Mouse (Mus musculus): ENCODE data around the gene Gcdh.

The Gcdh gene

GRCm38 (mm10) chr8:84872309-84872965, 21.3 kb downstream of the Gcdh start:
- DNase-seq (ENCODE audit: low spot score) = no peak

- peak; percentile 46 for DNase-seq (ENCODE audit: low spot score)
Observed at GRCm38 (mm10) chr8:84871376-84872308, 22.1 kb downstream of the Gcdh start, which contains the start of gene Syce2. Gene Syce2, plus strand, starts transcription at chr8:84872111.

DNA sequence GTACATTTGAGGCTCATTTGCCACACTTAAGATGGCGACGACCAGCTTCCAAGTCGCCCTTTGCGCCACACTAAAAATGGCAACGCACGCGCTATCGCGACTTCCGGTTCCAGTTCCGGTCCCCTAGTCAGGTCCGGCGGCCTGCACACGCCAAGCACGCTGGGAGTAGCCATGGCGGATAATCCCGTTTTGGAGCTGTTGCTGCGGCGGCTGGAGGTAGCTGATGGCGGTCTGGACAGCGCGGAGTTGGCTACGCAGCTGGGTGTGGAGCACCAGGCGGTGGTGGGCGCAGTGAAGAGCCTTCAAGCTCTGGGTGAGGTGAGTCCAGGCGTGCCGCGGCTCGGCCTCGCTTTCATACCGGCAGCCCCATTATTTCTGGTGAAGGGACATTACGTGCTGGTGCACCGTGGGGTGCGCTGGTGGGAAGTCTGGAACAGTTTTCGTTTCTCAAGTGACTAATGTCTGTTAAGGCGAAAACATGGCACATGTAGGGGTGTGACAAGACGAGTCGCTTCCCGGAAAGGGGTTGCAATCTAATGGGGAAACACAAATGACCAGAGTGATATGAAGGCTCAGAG, 36.8 kb downstream of the Gcdh start, which contains the start of gene Farsa:
TSS of gene Farsa (plus strand) at position 126 of the 578 bp plus-strand sequence.
- peak; percentile 82 for DNase-seq (ENCODE audit: low spot score)

DNA sequence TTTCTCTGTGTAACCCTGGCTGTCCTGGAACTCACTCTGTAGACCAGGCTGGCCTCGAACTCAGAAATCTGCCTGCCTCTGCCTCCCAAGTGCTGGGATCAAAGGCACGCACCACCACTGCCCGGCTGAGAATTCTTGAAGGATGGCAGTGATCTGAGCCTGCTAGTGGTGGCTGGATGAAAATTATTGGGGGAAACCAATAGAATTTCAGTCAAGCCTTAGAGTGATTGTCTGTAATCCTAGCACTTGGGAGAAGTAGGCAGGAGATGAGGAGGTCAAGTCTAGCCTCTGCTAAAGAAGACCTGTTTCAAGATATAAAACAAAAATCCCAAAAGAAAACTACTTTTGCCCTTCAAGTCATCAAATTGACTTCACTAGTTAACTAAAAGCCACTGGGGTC, 37.3 kb downstream of the Gcdh start:
- no peak for DNase-seq (ENCODE audit: low spot score)

DNA sequence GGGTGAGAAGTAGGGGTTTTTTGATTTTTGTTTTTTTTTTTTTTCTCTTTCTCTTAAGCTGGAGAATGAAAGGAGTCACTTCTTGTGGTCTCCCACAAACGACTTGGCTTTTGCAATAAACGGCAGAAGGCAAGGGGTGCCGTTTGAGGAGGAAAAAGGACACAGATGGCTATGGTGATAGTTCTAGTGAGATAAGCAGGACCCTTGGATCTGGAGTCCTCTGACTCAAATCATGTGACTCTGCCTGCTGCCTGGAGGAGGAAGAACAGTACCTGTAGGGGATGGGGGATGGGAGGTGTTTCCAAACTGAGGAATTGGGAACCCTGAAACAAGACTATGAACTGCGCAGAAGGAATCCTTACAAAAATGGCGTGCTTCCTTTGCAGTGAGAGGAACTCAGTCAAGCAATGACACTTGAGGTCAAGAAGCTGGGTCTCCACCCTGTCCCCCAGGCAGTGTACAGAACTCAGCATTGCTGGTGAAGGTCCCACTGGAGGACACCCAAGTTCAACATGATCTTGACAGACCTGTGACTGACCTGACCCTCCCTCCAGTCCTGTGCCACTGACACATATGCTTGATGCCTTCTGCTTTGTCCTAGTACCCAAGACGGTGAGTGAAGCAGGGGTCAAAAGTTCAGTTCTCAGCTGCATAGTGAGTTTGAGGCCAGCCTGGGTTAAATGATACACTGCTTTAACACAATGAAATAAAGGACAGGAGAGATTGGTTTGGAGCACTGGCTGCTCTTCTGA, 45.9 kb downstream of the Gcdh start:
- no peak for DNase-seq (ENCODE audit: low spot score)

DNA sequence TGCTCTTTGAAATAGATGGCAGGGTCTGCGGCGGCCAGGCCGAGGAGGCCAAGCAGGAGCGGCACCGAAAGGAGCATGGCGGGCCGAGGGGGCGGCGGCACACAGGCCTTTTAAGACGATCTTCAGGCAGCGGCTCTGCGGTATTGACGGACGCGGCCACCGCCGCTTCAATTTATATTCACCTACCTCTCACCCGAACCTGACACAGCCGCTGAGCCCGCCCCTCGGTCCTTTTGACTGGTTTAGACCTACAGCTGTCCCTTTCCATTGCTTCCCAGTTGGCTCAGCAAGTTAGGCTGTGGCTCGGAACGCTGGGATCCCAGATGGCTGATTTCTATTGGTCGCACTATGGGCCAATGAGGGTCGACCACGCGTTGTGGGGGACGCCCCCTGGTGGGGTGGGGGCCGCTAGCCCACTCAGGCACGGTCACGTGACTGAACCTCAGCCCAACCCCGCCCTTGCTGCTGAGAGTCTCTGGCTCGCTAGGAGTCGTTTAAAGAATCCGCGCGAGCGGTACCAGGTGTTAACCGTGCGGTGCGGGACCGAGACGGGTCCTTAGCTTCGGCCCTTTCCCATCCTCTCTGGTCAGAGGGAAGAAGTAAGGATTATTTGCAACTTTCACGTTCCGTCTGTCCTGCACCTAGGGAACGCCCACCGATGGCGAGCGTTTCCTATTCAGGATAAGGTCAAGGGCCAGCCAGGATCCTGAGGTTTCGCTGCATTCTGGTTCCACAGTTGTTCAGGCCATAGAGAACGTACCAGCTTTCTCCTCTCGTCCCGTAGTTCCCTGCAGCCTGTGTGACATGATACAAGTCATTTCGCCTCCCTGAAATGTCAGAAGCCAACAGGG, 46.8 kb downstream of the Gcdh start, which contains the start of gene Calr:
TSS of gene Calr (minus strand) at position 213 of the 851 bp plus-strand sequence.
- DNase-seq (ENCODE audit: low spot score) = peak; percentile 97

DNA sequence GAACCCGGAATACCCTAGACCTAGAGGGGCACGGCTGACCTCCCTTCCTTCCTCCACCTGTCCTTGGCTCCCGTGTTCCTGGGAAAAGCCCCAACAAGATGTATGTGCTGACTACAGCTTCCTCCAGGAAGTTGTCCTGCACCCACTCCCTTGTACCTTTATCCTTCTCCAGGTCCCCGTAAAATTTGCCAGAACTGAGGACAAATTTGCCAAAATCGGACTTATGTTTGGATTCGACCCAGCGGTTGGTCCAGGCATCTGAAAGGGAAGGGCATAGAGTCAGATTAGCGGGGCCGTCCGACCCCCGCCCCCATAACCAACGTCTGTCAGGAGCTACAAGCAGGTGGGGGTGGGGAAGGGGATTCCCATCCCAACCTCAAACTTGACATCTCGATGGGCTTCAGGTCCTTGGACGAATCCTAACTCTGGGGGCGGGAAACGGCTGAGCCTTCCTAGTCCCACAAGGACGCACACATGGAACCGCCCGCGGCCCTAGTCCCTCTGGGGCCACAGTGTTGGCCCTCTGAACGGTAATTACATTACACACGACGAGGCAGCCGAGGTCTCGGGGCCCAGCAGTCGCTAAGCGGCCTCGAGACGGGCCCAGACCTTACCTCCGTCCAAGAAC, 47.5 kb downstream of the Gcdh start:
- DNase-seq (ENCODE audit: low spot score) = no peak

GRCm38 (mm10) chr8:84845355-84846093, 48.2 kb downstream of the Gcdh start:
- DNase-seq (ENCODE audit: low spot score) = no peak

DNA sequence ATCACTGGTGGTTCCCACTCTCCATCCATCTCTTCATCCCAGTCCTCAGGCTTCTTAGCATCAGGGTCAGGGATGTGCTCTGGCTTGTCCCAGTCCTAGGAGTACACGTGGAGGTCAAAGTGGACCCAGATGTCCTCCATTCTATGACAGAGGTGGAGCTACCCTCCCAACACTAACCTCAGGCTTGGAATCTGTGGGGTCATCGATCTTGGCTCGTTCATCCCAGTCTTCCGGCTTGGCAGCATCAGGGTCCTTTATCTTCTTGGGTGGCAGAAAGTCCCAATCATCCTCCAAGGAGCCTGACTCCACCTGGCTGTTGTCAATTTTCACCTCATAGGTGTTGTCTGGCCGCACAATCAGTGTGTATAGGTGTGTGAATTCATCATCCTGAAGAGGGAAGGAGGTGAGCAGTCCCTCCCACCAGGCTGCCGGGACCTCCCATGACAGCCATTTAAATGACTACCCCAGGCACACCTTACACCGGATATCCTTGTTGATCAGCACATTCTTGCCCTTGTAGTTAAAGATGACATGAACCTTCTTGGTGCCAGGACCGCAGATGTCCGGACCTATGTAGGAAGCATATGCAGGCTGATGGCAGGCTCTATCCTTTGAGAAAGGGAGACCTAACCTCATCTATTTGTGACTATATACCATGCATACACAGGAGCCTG, 49.2 kb downstream of the Gcdh start:
- DNase-seq (ENCODE audit: low spot score) = no peak

GRCm38 (mm10) chr8:84841514-84841913, 52.2 kb downstream of the Gcdh start:
- DNase-seq (ENCODE audit: low spot score) = no peak

DNA sequence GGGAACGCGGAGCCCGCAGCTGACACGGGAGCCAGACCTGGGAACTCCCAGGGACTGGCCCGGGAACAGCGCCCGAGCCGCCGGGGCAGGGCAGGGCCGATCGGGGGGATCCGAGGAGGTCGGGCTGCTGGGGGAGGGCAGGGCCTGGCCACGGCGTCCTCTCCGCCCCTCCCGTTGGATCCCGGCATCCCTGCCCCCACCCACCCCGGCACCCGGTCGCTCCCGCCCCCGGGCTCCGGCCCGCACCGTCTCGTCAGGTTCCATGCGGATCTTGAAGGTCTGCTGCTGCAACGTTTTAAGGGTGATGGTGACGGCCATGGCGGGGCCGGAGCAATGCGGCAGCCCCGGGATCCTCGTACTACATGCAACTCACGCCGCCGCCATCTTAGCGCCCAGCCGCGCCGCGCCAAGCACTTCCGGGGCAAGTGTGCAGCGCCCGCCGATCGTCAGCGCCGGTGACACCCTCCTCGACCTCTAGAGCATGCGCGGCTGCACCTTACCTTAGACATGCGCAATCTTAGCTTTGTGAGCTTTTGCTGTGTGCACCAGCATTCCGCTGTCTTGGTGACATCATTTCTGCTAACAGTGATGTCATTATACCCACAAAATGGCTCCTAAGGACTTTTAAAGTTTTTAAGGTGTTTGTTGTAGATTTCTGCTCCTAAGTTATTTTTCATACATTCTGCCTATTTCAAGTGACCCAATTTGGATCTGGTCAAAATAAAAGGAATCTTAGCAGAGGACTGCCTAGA, 53.3 kb downstream of the Gcdh start, which contains the start of gene Rad23a:
TSS of gene Rad23a (minus strand) at position 418 of the 752 bp plus-strand sequence.
- peak; percentile 80 for DNase-seq (ENCODE audit: low spot score)

GRCm38 (mm10) chr8:84839875-84840247, 53.9 kb downstream of the Gcdh start:
- no peak for DNase-seq (ENCODE audit: low spot score)

GRCm38 (mm10) chr8:84839411-84839810, 54.3 kb downstream of the Gcdh start:
- no peak for DNase-seq (ENCODE audit: low spot score)

DNA sequence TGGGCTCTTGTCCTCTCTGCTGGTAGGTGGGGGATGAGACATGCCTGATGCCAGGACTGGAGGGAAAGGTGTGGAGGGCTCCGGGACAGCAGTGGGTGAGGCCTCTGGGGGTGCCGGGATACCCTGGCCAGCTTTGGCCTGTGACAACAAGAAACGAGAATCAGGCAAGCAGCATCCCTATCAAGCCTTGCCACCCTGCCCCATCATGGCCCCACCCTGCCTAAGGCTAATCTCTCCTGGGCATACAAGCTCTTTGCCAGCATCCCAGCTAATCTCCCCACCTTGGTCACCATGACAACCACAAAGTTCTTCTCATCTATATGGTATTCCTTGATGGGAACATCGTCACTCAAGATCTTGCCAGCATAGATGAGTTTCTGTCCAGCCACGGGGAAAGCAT, 55.2 kb downstream of the Gcdh start:
- DNase-seq (ENCODE audit: low spot score) = no peak

- DNase-seq (ENCODE audit: low spot score) = no peak
Observed at GRCm38 (mm10) chr8:84837912-84838470, 55.7 kb downstream of the Gcdh start.

DNA sequence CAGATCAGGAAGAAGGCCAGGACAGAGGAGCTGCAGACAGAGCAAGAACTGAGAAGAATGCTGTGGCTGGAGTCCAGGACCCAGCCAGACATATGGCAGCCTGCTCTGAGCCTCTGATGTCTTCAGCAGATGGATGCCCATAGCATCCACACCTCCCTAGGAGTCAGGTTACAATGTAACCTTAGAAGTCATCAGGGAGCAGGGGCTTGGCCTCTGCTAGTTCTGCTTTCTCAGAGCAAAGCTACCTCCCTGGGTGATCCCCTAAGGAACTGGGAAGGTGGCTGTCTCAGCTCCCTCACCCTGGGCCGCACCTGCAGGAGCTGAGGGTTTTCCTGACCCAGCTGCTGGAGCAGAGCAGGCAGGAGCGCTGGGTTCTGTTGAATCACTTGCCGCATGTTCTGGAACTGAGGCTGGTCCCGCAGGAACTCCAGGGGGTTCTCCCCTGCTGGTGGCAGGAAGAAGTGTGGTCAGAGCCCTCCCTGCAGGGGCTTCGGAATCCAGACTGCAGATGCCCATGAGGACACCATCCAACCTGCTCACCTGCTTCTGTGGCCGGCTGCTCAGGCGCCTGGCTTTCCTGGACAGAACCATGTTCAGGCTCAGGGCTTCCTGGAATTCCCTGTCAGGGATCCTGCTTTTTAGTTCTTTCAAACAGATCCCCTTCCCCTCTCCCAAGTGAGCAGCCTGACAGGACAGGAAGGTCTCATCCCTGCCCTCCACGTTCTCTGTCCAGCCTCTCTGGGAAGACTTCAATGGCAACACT, 56.4 kb downstream of the Gcdh start:
- DNase-seq (ENCODE audit: low spot score) = no peak

Measured in ovary, postnatal 10 days (tissue).